Mouse (Mus musculus) cerebellum, adult 2 months (tissue): Measurements from ENCODE around the gene Dscam.

Experiments used
- CTCF ChIP-seq: fragments of 200-500 bp; IDR thresholded peaks from 2 replicates; pipeline ENCODE4 v1.5.1; 2011; ENCODE audit warnings: low read depth, mild to moderate bottlenecking, control low read depth, low read length, moderate library complexity, borderline replicate concordance; ENCODE audit not compliant: insufficient read depth
- POLR2A ChIP-seq: fragments of 200-500 bp; IDR thresholded peaks from 2 replicates; pipeline ENCODE4 v1.6.1; 2011; ENCODE audit warnings: low read length, control low read depth, borderline replicate concordance; ENCODE audit not compliant: insufficient read depth

GRCm38 (mm10) chr16:96620402-96620801, 550.1 kb downstream of the Dscam start:
- TF ChIP-seq CTCF: no peak
- TF ChIP-seq POLR2A: no peak
